Mouse (Mus musculus) neural tube, embryonic 11.5 days (tissue): ENCODE measurements around the gene Rnf213. TPM values are rescaled to one million over a fixed set of nuclear protein-coding genes. Genes with fewer than 3 reads are reported as not detected.

Experiments
- ATAC-seq: fragments of 200-750 bp; cut with Nextera tagmentation; 2 replicates; pipeline ENCODE4 v1.8.0; 2017; ENCODE audit warnings: moderate number of reproducible peaks, mild to moderate bottlenecking, moderate TSS enrichment, moderate library complexity; ENCODE audit not compliant: insufficient read depth, low FRiP score, low TSS enrichment
- DNase-seq: peaks from one replicate; pipeline ENCODE4 v3.0.0-alpha.2; 2015; ENCODE audit warnings: low spot score
- H3K27ac ChIP-seq: fragments of 300-500 bp; sonication (generic); 2 replicates; pipeline ENCODE4 v1.5.1; 2014; ENCODE audit warnings: low read depth, mild to moderate bottlenecking, low read length
- H3K27me3 ChIP-seq: fragments of 300-500 bp; sonication (generic); 2 replicates; pipeline ENCODE4 v1.6.1; 2014; ENCODE audit warnings: mild to moderate bottlenecking, low read length, mixed read lengths; ENCODE audit not compliant: control insufficient read depth, insufficient read depth
- H3K36me3 ChIP-seq: fragments of 300-500 bp; sonication (generic); 2 replicates; pipeline ENCODE4 v1.6.1; 2014; ENCODE audit warnings: mild to moderate bottlenecking, low read length, moderate library complexity, mixed read lengths; ENCODE audit not compliant: control insufficient read depth, insufficient read depth
- H3K4me1 ChIP-seq: fragments of 300-500 bp; sonication (generic); 2 replicates; pipeline ENCODE4 v1.6.1; 2014; ENCODE audit warnings: low read length, mixed read lengths; ENCODE audit not compliant: control insufficient read depth, insufficient read depth
- H3K4me2 ChIP-seq: fragments of 300-500 bp; sonication (generic); 2 replicates; pipeline ENCODE4 v1.6.1; 2014; ENCODE audit warnings: low read depth, mild to moderate bottlenecking, moderate library complexity
- H3K4me3 ChIP-seq: fragments of 300-500 bp; sonication (generic); 2 replicates; pipeline ENCODE4 v1.5.1; 2014; ENCODE audit warnings: low read depth, low read length
- H3K9ac ChIP-seq: fragments of 300-500 bp; sonication (generic); 2 replicates; pipeline ENCODE4 v1.6.1; 2014; ENCODE audit warnings: mild to moderate bottlenecking, low read length
- H3K9me3 ChIP-seq: fragments of 300-500 bp; sonication (generic); 2 replicates; pipeline ENCODE4 v1.6.1; 2016; ENCODE audit warnings: low read length; ENCODE audit not compliant: control insufficient read depth
- WGBS: fragments of 180-500 bp; shearing (Covaris S2); extraction: QIAGEN DNeasy Blood & Tissue Kit; methylation state at CpG from one replicate; pipeline ENCODE4 v1.1.7; 2014; 5-methylcytosine and 5-hydroxymethylcytosine counted together
- polyA plus RNA-seq: library from polyadenylated mRNA; unstranded; fragments of >200 nt; fragmentation: Nextera tagmentation; extraction: Ambion mirVana; gene quantifications from 2 replicates; pipeline ENCODE4 v1.2.1, GENCODE M21; 2014

Gene Rnf213
- 1.8 and 1.9 TPM in 2 replicates for polyA plus RNA-seq

- Histone ChIP-seq H3K4me1 (peaks cover 5% of the 10 kb centered on the region; the same call in 1 of the 2 replicates), H3K9ac (peak within 1 kb of the TSS; percentile 23), H3K9me3 (no peaks in the 10 kb centered on the region), H3K4me3 (peak within 1 kb of the TSS; percentile 31), H3K27me3 (peaks cover 61% of the 10 kb centered on the region), H3K36me3 (no peaks in the 10 kb centered on the region), H3K27ac (no peak within 1 kb of the TSS), H3K4me2 (peak within 1 kb of the TSS; percentile 51)
- DNase-seq (peak; percentile 58), ATAC-seq (peak; percentile 43; the same call in 1 of the 2 replicates)
- WGBS: 2% methylated on average over 19 of the region's 19 CpGs
These were observed at the start of gene Rnf213 for GRCm38 (mm10) chr11:119392800-119393482. Gene Rnf213, plus strand, starts transcription at chr11:119393100.

- no peak overlapping the region for H3K4me3 ChIP-seq
- H3K27me3 ChIP-seq: no peaks in the 10 kb centered on the region
- H3K9me3 ChIP-seq: no peaks in the 10 kb centered on the region
- no peaks in the 10 kb centered on the region for H3K36me3 ChIP-seq
- ATAC-seq (no peak), DNase-seq (no peak)
- H3K27ac ChIP-seq: no peak overlapping the region
- no peak overlapping the region for H3K4me2 ChIP-seq
- H3K9ac ChIP-seq: no peak overlapping the region
- WGBS: 86% methylated on average over 8 of the region's 8 CpGs
- no peaks in the 10 kb centered on the region for H3K4me1 ChIP-seq
These were observed 48.7 kb upstream of the Rnf213 start for GRCm38 (mm10) chr11:119344178-119344577.

GRCm38 (mm10) chr11:119344865-119345264 lies 48.0 kb upstream of the Rnf213 start:
- H3K9ac ChIP-seq: no peak overlapping the region
- no peak overlapping the region for H3K4me2 ChIP-seq
- no peaks in the 10 kb centered on the region for H3K36me3 ChIP-seq
- WGBS: 78% methylated on average over 6 of the region's 6 CpGs
- H3K4me3 ChIP-seq: no peak overlapping the region
- no peak for DNase-seq
- no peak for ATAC-seq
- no peaks in the 10 kb centered on the region for H3K9me3 ChIP-seq
- no peaks in the 10 kb centered on the region for H3K27me3 ChIP-seq
- H3K4me1 ChIP-seq: no peaks in the 10 kb centered on the region
- no peak overlapping the region for H3K27ac ChIP-seq

GRCm38 (mm10) chr11:119347125-119347524 lies 45.8 kb upstream of the Rnf213 start:
- Histone ChIP-seq H3K4me1 (no peaks in the 10 kb centered on the region), H3K4me3 (no peak overlapping the region), H3K4me2 (no peak overlapping the region), H3K27ac (no peak overlapping the region), H3K27me3 (no peaks in the 10 kb centered on the region), H3K36me3 (no peaks in the 10 kb centered on the region), H3K9me3 (no peaks in the 10 kb centered on the region), H3K9ac (no peak overlapping the region)
- ATAC-seq (no peak), DNase-seq (no peak)
- WGBS: 88% methylated on average over 4 of the region's 4 CpGs

- H3K9ac ChIP-seq: no peak overlapping the region
- no peak for ATAC-seq
These were observed 40.8 kb upstream of the Rnf213 start for GRCm38 (mm10) chr11:119352113-119352512.

GRCm38 (mm10) chr11:119353946-119354345 lies 39.0 kb upstream of the Rnf213 start:
- H3K9ac ChIP-seq: no peak overlapping the region
- H3K27ac ChIP-seq: no peak overlapping the region
- H3K4me1 ChIP-seq: peaks cover 10% of the 10 kb centered on the region; the same call in 1 of the 2 replicates
- no peaks in the 10 kb centered on the region for H3K36me3 ChIP-seq
- no peak overlapping the region for H3K4me3 ChIP-seq
- no peaks in the 10 kb centered on the region for H3K27me3 ChIP-seq
- DNase-seq: no peak
- WGBS: 85% methylated on average over 4 of the region's 4 CpGs
- no peaks in the 10 kb centered on the region for H3K9me3 ChIP-seq
- no peak overlapping the region for H3K4me2 ChIP-seq
- ATAC-seq: no peak

More at GRCm38 (mm10) chr11:119352113-119352512, 40.8 kb upstream of the Rnf213 start:
- H3K4me2 ChIP-seq: no peak overlapping the region
- H3K27ac ChIP-seq: no peak overlapping the region
- no peaks in the 10 kb centered on the region for H3K27me3 ChIP-seq
- H3K4me1 ChIP-seq: peaks cover 10% of the 10 kb centered on the region; the same call in 1 of the 2 replicates
- no peaks in the 10 kb centered on the region for H3K9me3 ChIP-seq
- no peaks in the 10 kb centered on the region for H3K36me3 ChIP-seq
- no peak overlapping the region for H3K4me3 ChIP-seq
- DNase-seq: no peak
- WGBS: 76% methylated on average over 7 of the region's 7 CpGs

- no peak for ATAC-seq
- Histone ChIP-seq H3K4me2 (peak overlapping the region; percentile 89), H3K27ac (no peak overlapping the region), H3K9me3 (no peaks in the 10 kb centered on the region), H3K27me3 (no peaks in the 10 kb centered on the region), H3K4me1 (peaks cover 10% of the 10 kb centered on the region; the same call in 1 of the 2 replicates), H3K9ac (peak overlapping the region; percentile 73), H3K4me3 (peak overlapping the region; percentile 46), H3K36me3 (no peaks in the 10 kb centered on the region)
- DNase-seq: no peak
- WGBS: 10% methylated on average over 23 of the region's 23 CpGs
These were observed 38.0 kb upstream of the Rnf213 start for GRCm38 (mm10) chr11:119354798-119355442.

- H3K4me2 ChIP-seq: peak within 1 kb of the TSS; percentile 89
- DNase-seq (peak; percentile 87), ATAC-seq (peak; percentile 96)
- H3K4me3 ChIP-seq: peak within 1 kb of the TSS; percentile 46
- H3K27me3 ChIP-seq: no peaks in the 10 kb centered on the region
- peaks cover 10% of the 10 kb centered on the region; the same call in 1 of the 2 replicates for H3K4me1 ChIP-seq
- WGBS: 1% methylated on average over 30 of the region's 40 CpGs
- H3K27ac ChIP-seq: no peak within 1 kb of the TSS
- H3K36me3 ChIP-seq: no peaks in the 10 kb centered on the region
- no peaks in the 10 kb centered on the region for H3K9me3 ChIP-seq
- peak within 1 kb of the TSS; percentile 73 for H3K9ac ChIP-seq
These were observed 37.2 kb upstream of the Rnf213 start, which contains the start of the genes Sgsh and Slc26a11 for GRCm38 (mm10) chr11:119355443-119356385. Gene Sgsh, minus strand, starts transcription at chr11:119355536. Gene Slc26a11, plus strand, starts transcription at chr11:119355557.
